Mouse (Mus musculus): ENCODE measurements around the gene Wnt1. TPM values are rescaled to one million over a fixed set of nuclear protein-coding genes. Genes with fewer than 3 reads are reported as not detected.

The Wnt1 gene
- polyA plus RNA-seq, 1 experiment from 2014 or later: 1.3 TPM

- no peak for DNase-seq (ENCODE audit: extremely low spot score, low spot score)
- Histone ChIP-seq H3K9me3 (no peaks in the 10 kb centered on the region), H3K27me3 (ENCODE audit: poor library complexity, severe bottlenecking) (peaks cover 96% of the 10 kb centered on the region), H3K27ac (no peak overlapping the region), H3K4me1 (peaks cover 24% of the 10 kb centered on the region), H3K4me3 (no peak overlapping the region), H3K36me3 (replicated peaks) (no peaks in the 10 kb centered on the region)
- 26% methylated on average over 5 of the region's 5 CpGs for WGBS
Observed at GRCm38 (mm10) chr15:98768259-98768658, 21.4 kb upstream of the Wnt1 start.

- 3% methylated on average over 12 of the region's 12 CpGs for WGBS
- no peak overlapping the region for H3K27ac ChIP-seq
- no peaks in the 10 kb centered on the region for H3K36me3 ChIP-seq (replicated peaks)
- peaks cover 100% of the 10 kb centered on the region for H3K27me3 ChIP-seq (ENCODE audit: poor library complexity, severe bottlenecking)
- H3K9me3 ChIP-seq: no peaks in the 10 kb centered on the region
- peaks cover 35% of the 10 kb centered on the region for H3K4me1 ChIP-seq
- peak overlapping the region; percentile 31 for H3K4me3 ChIP-seq
- DNase-seq (ENCODE audit: extremely low spot score, low spot score): no peak
Observed at GRCm38 (mm10) chr15:98771813-98772425, 17.7 kb upstream of the Wnt1 start.

GRCm38 (mm10) chr15:98772511-98773211, 17.0 kb upstream of the Wnt1 start:
- no peaks in the 10 kb centered on the region for H3K9me3 ChIP-seq
- WGBS: 1% methylated on average over 36 of the region's 36 CpGs
- H3K27me3 ChIP-seq (ENCODE audit: poor library complexity, severe bottlenecking): peaks cover 100% of the 10 kb centered on the region
- no peak overlapping the region for H3K27ac ChIP-seq
- peaks cover 42% of the 10 kb centered on the region for H3K4me1 ChIP-seq
- peak overlapping the region; percentile 31 for H3K4me3 ChIP-seq
- H3K36me3 ChIP-seq (replicated peaks): no peaks in the 10 kb centered on the region
- DNase-seq (ENCODE audit: extremely low spot score, low spot score): peak; percentile 53

- H3K4me1 ChIP-seq: peaks cover 55% of the 10 kb centered on the region
- peak; percentile 31 for DNase-seq (ENCODE audit: extremely low spot score, low spot score)
- WGBS: 6% methylated on average over 15 of the region's 15 CpGs
Observed at GRCm38 (mm10) chr15:98774096-98774495, 15.6 kb upstream of the Wnt1 start.

GRCm38 (mm10) chr15:98775533-98775932, 14.1 kb upstream of the Wnt1 start:
- H3K27me3 ChIP-seq (ENCODE audit: poor library complexity, severe bottlenecking): peaks cover 100% of the 10 kb centered on the region
- no peak for DNase-seq (ENCODE audit: extremely low spot score, low spot score)
- H3K36me3 ChIP-seq (replicated peaks): no peaks in the 10 kb centered on the region
- H3K4me1 ChIP-seq: peaks cover 62% of the 10 kb centered on the region
- H3K9me3 ChIP-seq: no peaks in the 10 kb centered on the region
- H3K27ac ChIP-seq: no peak overlapping the region
- 2% methylated on average over 5 of the region's 5 CpGs for WGBS
- no peak overlapping the region for H3K4me3 ChIP-seq

More at GRCm38 (mm10) chr15:98774096-98774495, 15.6 kb upstream of the Wnt1 start:
- Histone ChIP-seq H3K9me3 (no peaks in the 10 kb centered on the region), H3K27ac (no peak overlapping the region), H3K4me3 (no peak overlapping the region), H3K27me3 (ENCODE audit: poor library complexity, severe bottlenecking) (peaks cover 100% of the 10 kb centered on the region), H3K36me3 (replicated peaks) (no peaks in the 10 kb centered on the region)

GRCm38 (mm10) chr15:98776280-98777004, 13.2 kb upstream of the Wnt1 start:
- H3K4me3 ChIP-seq: peak overlapping the region; percentile 37
- H3K36me3 ChIP-seq (replicated peaks): no peaks in the 10 kb centered on the region
- no peaks in the 10 kb centered on the region for H3K9me3 ChIP-seq
- peak; percentile 35 for DNase-seq (ENCODE audit: extremely low spot score, low spot score)
- H3K4me1 ChIP-seq: peaks cover 64% of the 10 kb centered on the region
- peak overlapping the region; percentile 48; the same call in 1 of the 2 replicates for H3K27ac ChIP-seq
- H3K27me3 ChIP-seq (ENCODE audit: poor library complexity, severe bottlenecking): peaks cover 100% of the 10 kb centered on the region
- WGBS: under 1% methylated on average over 62 of the region's 62 CpGs

GRCm38 (mm10) chr15:98777005-98777616, 12.5 kb upstream of the Wnt1 start:
- Histone ChIP-seq H3K9me3 (no peaks in the 10 kb centered on the region), H3K4me1 (peaks cover 60% of the 10 kb centered on the region), H3K27me3 (ENCODE audit: poor library complexity, severe bottlenecking) (peaks cover 100% of the 10 kb centered on the region), H3K36me3 (replicated peaks) (no peaks in the 10 kb centered on the region), H3K4me3 (peak overlapping the region; percentile 37; the same call in 1 of the 2 replicates), H3K27ac (no peak overlapping the region)
- WGBS: under 1% methylated on average over 19 of the region's 19 CpGs
- peak; percentile 39 for DNase-seq (ENCODE audit: extremely low spot score, low spot score)

GRCm38 (mm10) chr15:98777762-98778161, 11.9 kb upstream of the Wnt1 start, which contains the start of gene Wnt10b:
Gene Wnt10b (minus strand): TSS chr15:98778150.
- 1% methylated on average over 33 of the region's 33 CpGs for WGBS
- Histone ChIP-seq H3K27ac (no peak within 1 kb of the TSS), H3K27me3 (ENCODE audit: poor library complexity, severe bottlenecking) (peaks cover 100% of the 10 kb centered on the region), H3K4me3 (peak within 1 kb of the TSS; percentile 30), H3K4me1 (peaks cover 54% of the 10 kb centered on the region), H3K36me3 (replicated peaks) (no peaks in the 10 kb centered on the region), H3K9me3 (no peaks in the 10 kb centered on the region)
- DNase-seq (ENCODE audit: extremely low spot score, low spot score): no peak

- peak; percentile 41 for DNase-seq (ENCODE audit: extremely low spot score, low spot score)
- Histone ChIP-seq H3K4me3 (peak overlapping the region; percentile 30), H3K27ac (no peak overlapping the region), H3K9me3 (no peaks in the 10 kb centered on the region), H3K36me3 (replicated peaks) (no peaks in the 10 kb centered on the region), H3K27me3 (ENCODE audit: poor library complexity, severe bottlenecking) (peaks cover 100% of the 10 kb centered on the region), H3K4me1 (peaks cover 51% of the 10 kb centered on the region)
- WGBS: under 1% methylated on average over 25 of the region's 25 CpGs
Observed at GRCm38 (mm10) chr15:98778191-98778770, 11.4 kb upstream of the Wnt1 start.

- no peak overlapping the region for H3K4me3 ChIP-seq
- no peak for DNase-seq (ENCODE audit: extremely low spot score, low spot score)
- no peaks in the 10 kb centered on the region for H3K9me3 ChIP-seq
- H3K36me3 ChIP-seq (replicated peaks): no peaks in the 10 kb centered on the region
- H3K27ac ChIP-seq: no peak overlapping the region
- 2% methylated on average over 11 of the region's 11 CpGs for WGBS
- peaks cover 98% of the 10 kb centered on the region for H3K27me3 ChIP-seq (ENCODE audit: poor library complexity, severe bottlenecking)
- peaks cover 50% of the 10 kb centered on the region for H3K4me1 ChIP-seq
Observed at GRCm38 (mm10) chr15:98778806-98779205, 10.9 kb upstream of the Wnt1 start.

GRCm38 (mm10) chr15:98780075-98780474, 9.6 kb upstream of the Wnt1 start:
- no peak overlapping the region for H3K27ac ChIP-seq
- H3K36me3 ChIP-seq (replicated peaks): no peaks in the 10 kb centered on the region
- no peak for DNase-seq (ENCODE audit: extremely low spot score, low spot score)
- H3K27me3 ChIP-seq (ENCODE audit: poor library complexity, severe bottlenecking): peaks cover 98% of the 10 kb centered on the region
- H3K4me1 ChIP-seq: peaks cover 45% of the 10 kb centered on the region
- WGBS: under 1% methylated on average over 8 of the region's 8 CpGs
- no peak overlapping the region for H3K4me3 ChIP-seq
- no peaks in the 10 kb centered on the region for H3K9me3 ChIP-seq

GRCm38 (mm10) chr15:98780573-98780972, 9.1 kb upstream of the Wnt1 start:
- no peaks in the 10 kb centered on the region; the same call in 1 of the 2 replicates for H3K9me3 ChIP-seq
- WGBS: 0% methylated on average over 13 of the region's 13 CpGs
- H3K4me3 ChIP-seq: no peak overlapping the region; the same call in 1 of the 2 replicates
- no peak overlapping the region for H3K27ac ChIP-seq
- peaks cover 98% of the 10 kb centered on the region for H3K27me3 ChIP-seq (ENCODE audit: poor library complexity, severe bottlenecking)
- H3K4me1 ChIP-seq: peaks cover 43% of the 10 kb centered on the region
- peak; percentile 39 for DNase-seq (ENCODE audit: extremely low spot score, low spot score)
- H3K36me3 ChIP-seq (replicated peaks): no peaks in the 10 kb centered on the region
